Mouse (Mus musculus) right cerebral cortex, adult 2 months (tissue): ENCODE data around the gene Asb10.

ENCODE experiments used
- DNase-seq, 2 experiments: peaks; one replicate each; pipeline ENCODE4 v3.0.0; 2021 to 2022; ENCODE audit warnings: low spot score in 2 of 2

Asb10 gene

GRCm38 (mm10) chr5:24492546-24493285 lies 48.1 kb downstream of the Asb10 start:
- no peak for DNase-seq

DNA sequence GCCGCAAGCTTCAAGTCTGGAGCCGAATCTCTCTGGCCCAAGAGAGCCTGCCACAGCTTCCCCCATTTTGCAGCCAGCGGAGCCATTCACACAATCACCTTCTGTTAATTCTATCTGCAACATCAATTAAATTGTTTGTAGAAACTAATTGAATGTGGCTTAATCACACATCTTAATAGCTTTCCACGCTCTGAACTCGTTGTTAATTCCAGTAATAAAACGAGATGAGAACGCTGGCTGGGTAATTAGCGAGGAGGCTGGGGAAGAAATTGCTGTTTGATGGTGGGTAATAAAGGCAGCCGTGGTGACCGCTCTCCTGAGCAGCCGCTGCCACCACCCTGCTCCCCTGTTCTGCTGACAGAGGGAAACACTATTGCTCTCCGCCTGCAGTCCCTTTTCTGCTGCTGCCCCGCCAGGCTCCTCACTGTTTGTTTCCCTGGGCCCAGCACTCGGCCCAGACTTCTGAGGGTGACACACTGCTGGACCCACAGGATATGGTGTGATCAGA lies 50.3 kb downstream of the Asb10 start:
- DNase-seq = no peak

DNA sequence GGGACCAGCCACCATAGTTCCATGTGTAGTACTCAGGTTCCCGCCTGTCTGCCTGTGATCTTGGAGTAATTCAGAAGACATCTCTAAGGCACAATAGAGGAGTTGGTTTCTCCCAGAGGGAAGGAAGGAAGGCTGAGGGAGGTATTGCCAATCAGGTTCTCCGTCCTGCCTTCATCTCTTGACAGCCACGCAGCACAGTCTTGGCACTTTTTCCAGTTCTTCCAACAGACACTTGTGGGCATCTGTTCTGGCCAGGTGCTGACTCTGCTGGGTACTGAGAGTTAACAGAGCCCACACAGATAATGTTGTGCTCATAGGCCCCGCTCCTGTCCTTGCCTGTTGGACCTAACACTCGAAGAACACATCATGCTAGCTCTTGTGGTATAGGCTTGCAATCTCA lies 54.0 kb downstream of the Asb10 start:
- DNase-seq = no peak

DNA sequence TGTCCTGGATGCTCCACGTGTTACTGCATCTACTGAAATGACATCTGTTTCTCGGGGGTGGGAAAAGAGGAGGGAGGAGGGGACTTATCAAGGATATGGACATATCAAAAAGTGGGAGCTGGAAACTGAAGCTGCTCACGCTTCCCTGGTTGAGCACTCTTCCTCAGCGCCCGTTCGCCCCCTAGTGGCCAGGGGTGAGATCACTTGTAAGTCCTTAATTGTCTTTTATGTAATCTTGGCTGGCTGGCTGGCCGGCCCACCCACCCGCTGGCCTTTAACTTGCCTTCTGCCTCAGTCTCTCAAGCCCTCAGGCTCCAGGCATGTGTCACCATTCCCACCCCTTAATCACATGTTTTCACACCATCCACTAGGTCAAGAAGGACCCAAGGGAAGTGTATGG lies 54.7 kb downstream of the Asb10 start:
- DNase-seq = peak; percentile 89 to 95

DNA sequence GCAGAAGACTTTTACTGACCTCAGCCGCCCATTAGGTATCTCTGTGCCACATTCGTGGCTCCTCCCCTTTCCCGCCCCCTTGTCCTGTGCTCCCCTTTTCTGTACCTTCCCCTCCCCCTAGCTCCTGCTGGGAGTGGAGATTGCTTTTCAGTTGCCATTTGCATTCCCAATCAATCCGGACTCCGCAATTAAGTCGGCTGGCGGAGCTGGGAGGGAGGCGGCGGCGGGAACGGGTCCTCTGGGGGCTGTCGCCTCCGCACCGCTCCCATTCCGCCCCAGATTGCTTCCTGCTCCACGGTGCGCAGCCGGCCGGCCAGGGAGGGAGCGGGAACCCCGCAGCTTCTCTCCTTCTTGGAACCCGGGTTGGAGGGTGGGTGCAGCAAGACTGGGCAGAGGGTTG lies 55.8 kb downstream of the Asb10 start:
- DNase-seq = no peak

- DNase-seq = peak; percentile 75 to 76
These were observed 57.5 kb downstream of the Asb10 start for GRCm38 (mm10) chr5:24483326-24483725.
